Mouse (Mus musculus) cerebellum, adult 2 months (tissue): ENCODE measurements around the gene Serf2. TPM values are rescaled to one million over a fixed set of nuclear protein-coding genes. Genes with fewer than 3 reads are reported as not detected.
A peak's percentile ranks its signal among the peaks of the same experiment; 100 is the strongest.
"Not testable (repeated sequence)": the region's sequence is repeated elsewhere in the genome, so short reads cannot be mapped to it uniquely, and the experiment has no call there.

ENCODE experiments used
- DNase-seq, 2 experiments: peaks; one replicate each; pipeline ENCODE4 v3.0.0; 2021
- H3K27ac ChIP-seq: fragments of 200-500 bp; 2 replicates; pipeline ENCODE4 v1.5.1; 2012; ENCODE audit warnings: low read length, control low read depth, inconsistent platforms; ENCODE audit not compliant: insufficient read depth
- H3K27me3 ChIP-seq: fragments of 200-500 bp; 2 replicates; pipeline ENCODE4 v1.6.1; 2012; ENCODE audit warnings: inconsistent platforms, mild to moderate bottlenecking, low read length, moderate library complexity; ENCODE audit not compliant: control insufficient read depth, insufficient read depth
- H3K4me1 ChIP-seq: fragments of 200-500 bp; 2 replicates; pipeline ENCODE4 v1.6.1; 2011; ENCODE audit warnings: low read length; ENCODE audit not compliant: control insufficient read depth, insufficient read depth
- H3K4me3 ChIP-seq: fragments of 200-500 bp; replicated peaks from 2 replicates; pipeline ENCODE3; 2011; ENCODE audit warnings: mild to moderate bottlenecking, low read depth, low read length, control low read depth; ENCODE audit not compliant: insufficient read depth
- CTCF ChIP-seq: fragments of 200-500 bp; IDR thresholded peaks from 2 replicates; pipeline ENCODE4 v1.5.1; 2011; ENCODE audit warnings: low read depth, mild to moderate bottlenecking, control low read depth, low read length, moderate library complexity, borderline replicate concordance; ENCODE audit not compliant: insufficient read depth
- POLR2A ChIP-seq: fragments of 200-500 bp; IDR thresholded peaks from 2 replicates; pipeline ENCODE4 v1.6.1; 2011; ENCODE audit warnings: low read length, control low read depth, borderline replicate concordance; ENCODE audit not compliant: insufficient read depth
- WGBS: fragments of 180-500 bp; shearing (Covaris S2); methylation state at CpG from one replicate; pipeline ENCODE4 v1.1.7; 2018; 5-methylcytosine and 5-hydroxymethylcytosine counted together
- polyA plus RNA-seq: library from polyadenylated mRNA; depleted of rRNA; stranded (reverse); fragments of >200 nt; gene quantifications from 2 replicates; pipeline ENCODE4 v1.2.3, GENCODE M21; 2012

Gene Serf2
- polyA plus RNA-seq, 1 experiment = 303 TPM

DNA sequence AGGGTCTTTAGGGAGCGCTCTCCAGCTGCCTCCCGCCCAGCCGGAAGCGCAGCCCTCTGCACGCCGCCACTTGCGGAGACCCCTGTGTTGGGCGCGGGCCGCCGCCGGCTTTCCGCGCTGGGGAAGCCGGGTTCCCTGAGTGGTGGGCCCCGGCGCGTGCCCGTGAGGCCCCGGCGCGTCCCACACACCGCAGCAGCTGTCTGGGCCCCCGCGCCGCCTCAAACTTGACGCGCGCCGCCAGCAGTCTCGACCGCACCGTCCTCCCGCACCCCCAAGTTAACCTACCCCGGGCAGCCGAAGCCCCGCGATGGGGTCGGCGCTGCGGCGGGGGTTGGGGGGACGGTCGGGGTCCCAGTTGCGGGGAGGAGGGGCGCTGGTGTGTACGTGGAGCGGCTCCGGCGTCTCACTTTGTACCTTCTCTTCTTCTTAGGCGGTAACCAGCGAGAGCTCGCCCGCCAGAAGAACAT is 583 bp downstream of the Serf2 start:
- no peak for DNase-seq
- Histone ChIP-seq H3K27me3 (no peaks in the 10 kb centered on the region), H3K27ac (peak overlapping the region; percentile 89), H3K4me1 (no peaks in the 10 kb centered on the region), H3K4me3 (peak overlapping the region; percentile 92)
- no peak for TF ChIP-seq POLR2A
- WGBS = under 1% methylated on average over 52 of the region's 54 CpGs

DNA sequence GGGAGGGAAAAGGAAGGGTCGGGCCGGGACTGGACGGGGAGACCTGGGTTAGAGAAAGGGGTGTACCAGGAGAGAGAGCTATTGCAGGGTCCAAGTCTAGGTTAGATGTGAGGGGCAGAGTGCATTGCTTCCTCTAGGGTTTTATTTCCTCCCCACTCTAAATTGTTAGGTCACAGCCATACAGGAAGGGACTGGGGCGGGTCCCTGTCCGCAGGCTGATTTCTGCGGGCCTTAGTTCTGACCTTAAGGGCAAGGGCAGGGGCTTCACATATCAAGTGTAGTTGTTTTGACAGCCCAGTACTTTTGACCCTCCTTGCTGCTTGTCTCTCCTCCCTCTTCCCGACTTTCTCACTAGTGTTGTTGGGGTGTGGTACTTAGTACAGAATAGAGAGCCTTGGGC is 1.1 kb downstream of the Serf2 start:
- no peaks in the 10 kb centered on the region for H3K4me1 ChIP-seq
- no peak for DNase-seq
- no peak overlapping the region for H3K27ac ChIP-seq
- no peaks in the 10 kb centered on the region for H3K27me3 ChIP-seq
- peak overlapping the region; percentile 92 for H3K4me3 ChIP-seq
- WGBS = 3% methylated on average over 7 of the region's 7 CpGs
- TF ChIP-seq CTCF (no peak), POLR2A (no peak)

DNA sequence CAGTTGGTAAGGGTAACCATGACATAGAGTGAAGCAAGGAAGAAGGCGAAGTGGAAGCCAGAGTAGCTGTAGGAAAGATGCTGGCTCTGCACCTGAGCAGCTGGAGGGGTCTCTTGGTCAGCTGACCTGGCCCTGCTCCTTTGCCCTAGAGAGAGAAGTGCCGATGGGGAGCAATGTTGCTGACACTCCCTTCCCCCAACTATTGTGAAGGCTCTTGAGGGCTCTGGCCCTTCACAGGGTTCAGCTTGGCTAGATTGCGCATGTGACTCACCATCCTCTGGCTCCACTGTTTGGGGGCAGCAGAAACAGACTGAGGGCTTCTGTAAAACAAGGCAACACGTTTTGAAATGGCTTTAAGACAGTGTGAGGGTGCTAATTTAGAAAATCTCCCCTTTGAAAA is 3.4 kb downstream of the Serf2 start:
- no peak for DNase-seq
- no peak overlapping the region for H3K27ac ChIP-seq
- TF ChIP-seq POLR2A = no peak
- no peak for TF ChIP-seq CTCF
- H3K27me3 ChIP-seq = no peaks in the 10 kb centered on the region
- H3K4me3 ChIP-seq = no peak overlapping the region
- H3K4me1 ChIP-seq = no peaks in the 10 kb centered on the region; the same call in 1 of the 2 replicates
- WGBS = 72% methylated on average over 4 of the region's 4 CpGs

DNA sequence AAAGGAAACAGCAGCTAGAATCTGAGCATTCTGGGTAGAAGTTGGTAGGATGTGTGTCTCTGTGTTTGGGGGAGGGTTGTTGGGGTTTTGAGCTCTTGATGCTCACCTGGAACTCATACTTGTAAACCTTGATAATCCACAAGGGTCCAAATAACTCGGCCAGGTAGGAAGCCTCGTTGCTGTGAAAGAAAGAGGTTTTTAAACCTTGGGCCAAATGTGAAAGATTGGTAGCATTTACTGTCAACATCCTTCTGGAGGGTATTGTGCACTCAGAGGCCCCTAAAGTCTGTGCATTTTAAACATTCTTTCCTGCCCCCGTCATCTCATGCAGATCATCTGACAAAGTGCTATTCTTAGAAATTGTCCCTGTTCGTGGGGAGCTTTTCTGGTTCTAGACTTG is 4.0 kb downstream of the Serf2 start, which contains the start of gene Hypk:
Gene Hypk (plus strand): TSS at position 301 of the 400 bp plus-strand sequence.
- WGBS = 80% methylated on average over 4 of the region's 4 CpGs
- no peak for DNase-seq
- H3K27ac ChIP-seq = no peak within 1 kb of the TSS

DNA sequence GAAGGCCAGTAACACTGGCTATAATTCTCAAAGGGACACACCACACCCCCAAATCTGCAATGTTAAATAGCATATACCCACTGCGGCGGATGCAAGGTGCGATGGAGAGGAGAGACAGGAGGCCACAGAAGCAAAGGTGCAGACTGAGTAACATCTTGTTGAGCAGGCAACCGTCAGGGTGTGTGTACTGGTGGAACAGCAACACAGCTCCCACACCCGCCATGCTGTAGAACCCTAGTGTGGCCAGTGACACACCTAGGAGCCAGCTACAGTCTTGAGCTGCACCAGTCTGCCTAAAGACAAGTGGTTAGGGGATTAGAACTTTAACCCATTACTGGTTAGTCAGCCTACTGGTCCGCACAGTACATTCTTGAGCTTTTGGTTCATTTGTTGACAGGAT is 4.9 kb downstream of the Serf2 start:
- Histone ChIP-seq H3K4me1 (no peaks in the 10 kb centered on the region; the same call in 1 of the 2 replicates), H3K27ac (no peak overlapping the region), H3K4me3 (no peak overlapping the region), H3K27me3 (no peaks in the 10 kb centered on the region)
- 91% methylated on average over 6 of the region's 6 CpGs for WGBS
- DNase-seq = no peak
- TF ChIP-seq POLR2A = no peak
- TF ChIP-seq CTCF = no peak

More for the DNA sequence above, 4.0 kb downstream of the Serf2 start, which contains the start of gene Hypk:
- TF ChIP-seq POLR2A (no peak), CTCF (no peak)
- no peak within 1 kb of the TSS for H3K4me3 ChIP-seq
- no peaks in the 10 kb centered on the region; the same call in 1 of the 2 replicates for H3K4me1 ChIP-seq
- no peaks in the 10 kb centered on the region for H3K27me3 ChIP-seq

DNA sequence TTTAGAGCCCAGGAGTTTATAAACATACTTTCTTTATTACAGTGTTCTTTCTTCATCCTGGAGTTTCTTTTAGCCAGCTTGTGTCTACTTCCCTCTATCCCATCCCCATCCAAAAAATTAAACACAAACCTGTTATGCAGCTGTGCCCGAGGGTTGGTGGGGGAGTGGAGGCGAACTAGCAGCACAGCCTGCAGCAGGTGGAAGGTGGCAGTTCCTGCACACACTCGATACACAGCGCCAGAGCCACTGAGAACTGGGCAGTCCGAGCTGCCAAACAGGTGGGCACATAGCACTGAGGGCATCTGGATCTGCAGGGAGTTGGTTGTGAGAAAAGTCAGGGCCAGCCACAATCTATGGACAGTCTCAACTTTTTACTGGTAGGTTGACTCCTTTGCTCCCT is 6.5 kb downstream of the Serf2 start:
- 67% methylated on average over 5 of the region's 5 CpGs for WGBS
- Histone ChIP-seq H3K4me1 (no peaks in the 10 kb centered on the region; the same call in 1 of the 2 replicates), H3K27ac (no peak overlapping the region), H3K4me3 (no peak overlapping the region), H3K27me3 (no peaks in the 10 kb centered on the region)
- no peak for DNase-seq
- TF ChIP-seq CTCF (no peak), POLR2A (no peak)

DNA sequence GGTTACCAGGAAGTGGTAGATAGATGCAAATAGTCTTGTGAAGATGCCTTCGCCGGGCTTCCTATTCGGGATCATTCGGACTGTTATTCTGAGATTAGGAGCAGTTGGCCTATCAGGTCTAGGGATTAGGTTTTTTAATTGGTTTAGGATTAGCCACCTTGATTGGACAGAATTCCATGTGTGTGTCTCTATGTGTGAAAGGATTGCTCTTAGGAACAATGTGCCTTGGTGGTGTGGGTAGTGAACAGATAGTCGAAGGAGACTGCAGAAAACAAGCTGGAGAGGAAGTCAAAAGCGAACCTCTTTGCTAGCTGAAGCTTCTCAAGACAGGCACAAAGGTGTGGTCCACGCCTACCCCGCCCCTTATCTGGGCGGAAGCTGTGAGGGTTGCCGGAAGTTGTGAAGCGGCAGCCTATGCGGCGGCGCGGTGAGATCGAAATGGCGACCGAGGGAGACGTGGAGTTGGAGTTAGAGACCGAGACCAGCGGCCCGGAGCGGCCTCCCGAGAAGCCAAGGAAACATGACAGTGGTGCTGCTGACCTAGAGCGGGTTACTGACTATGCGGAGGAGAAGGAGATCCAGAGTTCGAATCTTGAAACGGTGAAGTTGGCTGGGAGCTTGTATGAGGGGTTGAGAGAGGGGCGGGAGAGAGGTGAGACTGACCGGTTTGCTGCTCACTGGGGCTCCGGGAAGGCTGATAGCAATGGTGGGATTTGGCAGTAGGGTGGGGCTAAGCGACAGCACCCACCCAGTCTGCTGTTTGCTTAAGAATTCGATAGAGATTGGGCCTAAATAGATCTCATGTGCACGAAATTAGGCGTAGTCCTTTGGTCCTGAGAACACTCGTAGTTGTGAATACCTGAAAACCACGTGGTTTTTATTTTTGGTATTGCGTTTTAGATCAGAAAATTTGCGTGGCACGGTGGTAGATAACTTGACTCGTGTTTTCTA is 8.0 kb downstream of the Serf2 start, which contains the start of gene Serinc4:
Gene Serinc4 (minus strand): TSS at position 90 of the 951 bp plus-strand sequence.
- TF ChIP-seq POLR2A = peak; percentile 71; the same call in 1 of the 2 replicates
- TF ChIP-seq CTCF = no peak
- DNase-seq = peak; percentile 78 to 81
- Histone ChIP-seq H3K27me3 (no peaks in the 10 kb centered on the region), H3K27ac (peak within 1 kb of the TSS; percentile 60), H3K4me1 (no peaks in the 10 kb centered on the region; the same call in 1 of the 2 replicates), H3K4me3 (peak within 1 kb of the TSS; percentile 99)
- WGBS = 4% methylated on average over 41 of the region's 41 CpGs

DNA sequence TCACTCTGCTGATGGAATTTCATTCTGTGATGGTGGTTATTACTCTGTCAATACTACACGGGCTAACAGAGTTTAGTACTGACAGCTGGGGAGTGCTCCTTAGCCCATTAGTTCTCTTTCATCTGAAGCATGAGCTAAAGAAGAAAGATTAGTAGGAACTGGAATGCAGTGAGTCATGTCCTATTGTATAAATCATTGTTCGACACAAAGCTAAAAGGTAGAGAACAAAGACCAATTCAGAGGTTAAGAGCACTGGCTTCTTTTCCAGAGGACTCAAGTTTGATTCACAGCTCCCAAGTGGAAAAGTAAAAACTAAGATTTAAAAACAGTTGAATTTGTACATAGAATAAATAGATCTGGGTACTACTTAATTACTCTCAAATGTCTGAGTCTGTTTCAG is 11.1 kb downstream of the Serf2 start:
- no peaks in the 10 kb centered on the region for H3K27me3 ChIP-seq
- no peak for DNase-seq
- no peak overlapping the region for H3K27ac ChIP-seq
- WGBS = 68% methylated on average over 2 of the region's 2 CpGs
- no peak for TF ChIP-seq CTCF
- TF ChIP-seq POLR2A = no peak
- H3K4me3 ChIP-seq = no peak overlapping the region
- no peaks in the 10 kb centered on the region; the same call in 1 of the 2 replicates for H3K4me1 ChIP-seq

DNA sequence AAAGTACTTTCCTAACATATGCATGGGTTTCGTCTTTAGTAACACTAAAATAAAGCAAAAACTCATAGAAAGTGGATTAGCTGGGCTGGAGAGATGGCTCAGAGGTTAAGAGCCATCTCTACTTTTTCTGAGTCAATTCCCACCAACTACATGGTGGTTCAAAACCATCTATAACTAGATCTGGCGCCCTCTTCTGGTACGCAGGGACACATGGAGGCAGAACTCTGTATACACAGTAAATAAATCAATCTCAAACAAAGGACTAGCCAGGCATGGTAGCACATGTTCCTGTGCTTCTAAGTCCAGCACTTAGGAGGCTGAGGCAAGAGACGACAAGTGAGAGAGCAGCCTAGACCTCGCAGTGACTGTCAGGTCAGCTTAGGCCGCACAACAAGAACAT is 20.0 kb downstream of the Serf2 start:
- H3K4me1 ChIP-seq, DNase-seq, H3K4me3 ChIP-seq, H3K27ac ChIP-seq, H3K27me3 ChIP-seq: not testable (repeated sequence)
- 66% methylated on average over 2 of the region's 6 CpGs for WGBS

DNA sequence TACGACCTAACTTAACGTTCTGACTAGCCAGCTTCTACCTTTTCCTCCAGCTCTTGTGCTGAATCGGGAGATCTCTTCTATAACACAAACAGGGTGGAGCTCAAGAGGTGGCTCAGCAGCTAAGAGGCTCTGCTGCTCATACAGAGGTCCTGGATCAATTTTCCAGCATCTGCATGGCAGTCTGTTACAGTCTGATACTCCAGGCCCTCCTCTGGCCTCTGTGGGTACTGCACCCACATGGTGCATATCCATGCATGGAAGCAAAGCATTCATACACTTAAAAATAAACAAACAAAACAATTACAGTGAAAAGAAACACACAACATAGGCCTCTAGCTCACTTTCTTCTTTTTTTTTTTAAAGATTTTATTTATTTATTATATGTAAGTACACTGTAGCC is 23.8 kb downstream of the Serf2 start:
- not testable (repeated sequence) for H3K4me3 ChIP-seq, H3K27me3 ChIP-seq
- WGBS = 93% methylated on average over 3 of the region's 3 CpGs

More for the DNA sequence above, 23.8 kb downstream of the Serf2 start:
- H3K27ac ChIP-seq, H3K4me1 ChIP-seq, DNase-seq: not testable (repeated sequence)
